Mouse (Mus musculus): Measurements from ENCODE around the gene Srsf6.

DNA sequence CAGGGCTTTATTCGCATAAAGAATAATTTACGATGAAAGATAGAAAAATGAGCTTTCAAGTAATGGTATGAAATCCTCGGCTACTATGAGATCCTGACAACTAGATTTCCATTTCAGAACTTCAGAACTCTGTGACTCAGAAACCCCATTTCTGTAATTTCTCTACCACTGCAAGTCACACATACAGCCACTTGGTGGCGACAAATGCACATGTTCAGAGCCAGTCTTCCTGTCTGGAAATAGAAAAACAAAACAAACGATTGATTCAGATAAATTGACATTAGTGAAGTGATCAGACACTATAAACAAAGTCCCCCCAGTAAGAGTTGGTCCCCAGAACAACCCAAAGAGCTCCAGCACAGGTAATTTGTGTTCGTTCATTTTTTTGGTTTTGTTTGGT, 9.1 kb upstream of the Srsf6 start:
- TF ChIP-seq CTCF (IDR thresholded peaks at IDR 0.05; ENCODE audit: borderline replicate concordance, control insufficient read depth, extremely low read depth, insufficient read depth, low read length, poor library complexity) (no peak), POLR2A (IDR thresholded peaks at IDR 0.05; ENCODE audit: control insufficient read depth, extremely low read depth, insufficient read depth, low read length, poor library complexity) (no peak)
